Mouse (Mus musculus) cortical plate, adult 2 months (tissue): ENCODE measurements around the gene Gm9913. TPM values are rescaled to one million over a fixed set of nuclear protein-coding genes. Genes with fewer than 3 reads are reported as not detected.

ENCODE experiments used
- H3K27ac ChIP-seq: fragments of 200-500 bp; 2 replicates; pipeline ENCODE4 v1.5.1; 2012; ENCODE audit warnings: low read length, control low read depth, inconsistent platforms; ENCODE audit not compliant: insufficient read depth
- H3K4me1 ChIP-seq: fragments of 200-500 bp; 2 replicates; pipeline ENCODE4 v1.6.1; 2011; ENCODE audit warnings: low read length; ENCODE audit not compliant: control insufficient read depth, insufficient read depth
- H3K4me3 ChIP-seq: fragments of 200-500 bp; 2 replicates; pipeline ENCODE4 v1.5.1; 2011; ENCODE audit warnings: mild to moderate bottlenecking, low read length, control low read depth; ENCODE audit not compliant: insufficient read depth
- CTCF ChIP-seq: fragments of 200-500 bp; IDR thresholded peaks from 2 replicates; pipeline ENCODE4 v1.5.1; 2011; ENCODE audit warnings: mild to moderate bottlenecking, control low read depth, low read length; ENCODE audit not compliant: insufficient read depth; ENCODE audit errors: extremely low read depth
- POLR2A ChIP-seq: fragments of 200-500 bp; IDR thresholded peaks from 2 replicates; pipeline ENCODE4 v1.6.1; 2011; ENCODE audit warnings: mild to moderate bottlenecking, low read length, control low read depth; ENCODE audit not compliant: insufficient read depth; ENCODE audit errors: extremely low read depth
- polyA plus RNA-seq: library from polyadenylated mRNA; depleted of rRNA; stranded (reverse); fragments of >200 nt; gene quantifications from 2 replicates; pipeline ENCODE4 v1.2.3, GENCODE M21; 2012; rRNA removed

Gene Gm9913
- polyA plus RNA-seq, 1 experiment, result 0.06 TPM

DNA sequence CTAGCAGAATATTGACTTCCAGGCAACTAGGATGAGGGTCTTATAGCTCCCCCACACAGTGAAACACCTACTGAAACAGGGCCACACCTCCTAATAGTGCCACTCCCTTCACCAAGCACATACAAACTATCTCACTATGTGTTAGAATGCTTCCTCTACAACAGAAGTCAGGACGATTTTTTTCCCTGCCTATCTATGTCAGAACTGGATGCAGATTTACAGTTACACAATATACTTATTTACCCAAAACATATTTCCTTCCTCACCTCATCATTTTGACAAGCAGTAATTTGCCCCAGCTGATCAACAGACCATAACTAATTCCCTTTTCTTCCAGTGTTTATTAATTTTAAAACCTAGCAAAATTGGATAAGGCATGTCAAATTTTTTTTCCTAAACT, 38.8 kb downstream of the Gm9913 start:
- no peak overlapping the region for H3K27ac ChIP-seq
- no peak overlapping the region for H3K4me3 ChIP-seq
- H3K4me1 ChIP-seq, result no peaks in the 10 kb centered on the region
- TF ChIP-seq POLR2A (no peak), CTCF (no peak)

DNA sequence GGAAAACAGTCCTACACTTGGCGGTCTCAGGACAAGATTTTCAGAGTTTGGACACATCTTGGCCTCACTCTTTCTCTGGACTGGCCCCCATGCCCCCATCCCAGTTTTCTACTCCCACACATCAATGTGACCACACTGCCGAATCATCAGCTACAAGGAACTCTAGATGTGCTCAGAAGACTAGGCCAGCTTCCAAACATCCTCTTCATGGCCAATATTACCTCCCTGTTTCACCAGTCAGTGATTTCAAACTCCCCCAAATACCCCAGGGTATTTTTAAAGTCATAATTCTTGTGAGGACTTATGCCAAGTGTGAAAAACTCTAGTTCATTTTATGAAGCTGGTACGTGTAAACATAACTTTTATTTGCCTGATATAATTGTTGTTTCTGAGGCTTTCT, 40.1 kb downstream of the Gm9913 start:
- TF ChIP-seq CTCF (no peak), POLR2A (no peak)
- no peaks in the 10 kb centered on the region for H3K4me1 ChIP-seq
- H3K27ac ChIP-seq, result no peak overlapping the region
- no peak overlapping the region for H3K4me3 ChIP-seq

DNA sequence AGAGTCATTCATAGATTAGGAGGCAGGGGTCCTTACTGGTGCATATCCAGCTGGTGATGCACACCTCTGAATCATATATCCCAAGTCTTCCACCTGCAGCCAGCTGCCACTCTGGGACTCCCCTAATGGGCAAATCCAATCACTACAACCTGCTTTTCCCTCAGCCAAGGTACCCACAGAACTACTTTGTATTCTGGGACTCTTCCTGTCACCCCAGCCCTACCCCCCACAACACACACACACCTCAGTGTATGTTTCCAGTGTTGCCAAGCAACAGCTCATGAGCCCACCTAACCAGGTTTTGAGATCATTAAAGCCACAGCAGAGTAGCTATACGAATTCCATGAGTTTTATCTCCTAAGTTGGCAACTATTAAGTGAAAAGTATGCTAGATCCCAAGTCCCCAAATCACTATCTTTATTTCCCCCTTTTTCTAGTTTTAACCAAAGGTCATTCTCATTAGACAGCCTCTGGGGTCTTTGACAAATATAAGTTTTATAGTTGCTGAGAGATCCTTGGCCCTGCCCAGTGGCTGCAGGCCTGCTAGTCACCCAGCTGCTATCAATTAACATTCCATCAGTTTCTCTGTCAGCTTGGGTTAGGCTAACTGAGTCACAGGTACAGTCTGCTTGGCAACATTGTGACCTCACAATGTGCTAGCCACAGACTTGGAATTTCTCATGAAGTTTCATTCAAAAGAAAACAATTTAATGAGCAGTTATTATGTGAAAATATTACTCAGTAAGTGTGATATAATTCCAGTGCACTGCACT, 44.1 kb downstream of the Gm9913 start:
- H3K27ac ChIP-seq, result no peak overlapping the region
- H3K4me3 ChIP-seq, result no peak overlapping the region
- TF ChIP-seq CTCF, result no peak
- TF ChIP-seq POLR2A, result no peak
- H3K4me1 ChIP-seq, result no peaks in the 10 kb centered on the region

DNA sequence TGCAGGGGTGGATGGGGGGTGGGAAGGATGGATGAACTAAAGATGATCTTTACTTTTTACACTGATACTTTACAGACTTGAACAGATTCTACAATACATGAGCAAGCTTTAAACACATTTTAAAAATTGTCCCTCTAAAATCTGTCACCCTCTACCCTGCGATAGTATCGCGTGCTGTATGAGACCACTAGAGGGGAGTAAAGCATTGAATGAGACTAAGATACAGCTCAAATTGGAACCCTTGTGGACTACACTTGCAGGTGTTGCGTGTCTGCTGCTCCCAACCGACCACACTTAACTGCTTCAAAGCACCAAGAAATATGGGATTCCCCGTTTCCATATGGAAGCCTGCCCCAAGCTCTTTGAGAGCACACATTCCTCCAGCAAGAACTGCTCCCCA, 50.9 kb downstream of the Gm9913 start:
- Histone ChIP-seq H3K27ac (no peak overlapping the region), H3K4me3 (no peak overlapping the region), H3K4me1 (no peaks in the 10 kb centered on the region; the same call in 1 of the 2 replicates)
- no peak for TF ChIP-seq POLR2A
- no peak for TF ChIP-seq CTCF

Other genes with a start within 250 kb of the Gm9913 start
- 1.5 and 2.0 TPM in 2 replicates for gene Fbn1, start 2.9 kb downstream of the Gm9913 start, polyA plus RNA-seq
- gene Cep152, start 120.0 kb downstream of the Gm9913 start, polyA plus RNA-seq, result 2.0 TPM in 2 replicates
- gene Eid1, start 168.0 kb downstream of the Gm9913 start, polyA plus RNA-seq, result 177 and 189 TPM in 2 replicates
- 3.5 and 3.7 TPM in 2 replicates for gene Shc4, start 219.1 kb downstream of the Gm9913 start, polyA plus RNA-seq